Mouse (Mus musculus) layer of hippocampus, postnatal 25 days (tissue): Measurements from ENCODE around the gene Fbxw25. TPM values are rescaled to one million over a fixed set of nuclear protein-coding genes. Genes with fewer than 3 reads are reported as not detected.
"Not testable (repeated sequence)": the region's sequence is repeated elsewhere in the genome, so short reads cannot be mapped to it uniquely, and the experiment has no call there.

Source experiments
- DNase-seq, 2 experiments: peaks; one replicate each; pipeline ENCODE4 v3.0.0; 2022; ENCODE audit warnings: mixed read lengths in 2 of 2, low spot score in 1 of 2; ENCODE audit errors: extremely low spot score in 1 of 2
- total RNA-seq, 2 experiments: library from RNA; stranded (reverse); gene quantifications; 2 replicates each; pipeline ENCODE4 v1.2.3; 2021

Fbxw25 gene
- not detected for total RNA-seq

DNA sequence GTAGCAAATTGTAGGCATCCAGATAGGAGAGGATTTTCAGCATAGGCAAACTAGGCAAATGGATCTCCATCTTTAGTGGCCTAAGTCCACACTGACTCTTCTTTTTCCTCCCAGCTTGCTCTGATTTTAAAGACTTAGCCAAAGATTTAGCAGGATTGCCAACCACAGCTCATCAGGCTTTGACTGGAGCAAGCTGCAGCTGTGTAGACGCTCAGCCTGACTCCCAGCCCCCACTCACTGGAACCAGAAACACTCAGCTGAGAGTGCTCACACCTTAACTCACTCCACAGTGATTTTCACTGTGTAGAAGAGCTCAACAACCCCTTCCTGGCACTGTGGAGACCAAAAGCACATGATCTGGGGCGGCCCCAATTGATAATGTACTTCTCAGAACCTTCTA, at the start of gene Fbxw25:
Gene Fbxw25, minus strand, starts transcription at position 101 of the 400 bp plus-strand sequence.
- not testable (repeated sequence) for DNase-seq

DNA sequence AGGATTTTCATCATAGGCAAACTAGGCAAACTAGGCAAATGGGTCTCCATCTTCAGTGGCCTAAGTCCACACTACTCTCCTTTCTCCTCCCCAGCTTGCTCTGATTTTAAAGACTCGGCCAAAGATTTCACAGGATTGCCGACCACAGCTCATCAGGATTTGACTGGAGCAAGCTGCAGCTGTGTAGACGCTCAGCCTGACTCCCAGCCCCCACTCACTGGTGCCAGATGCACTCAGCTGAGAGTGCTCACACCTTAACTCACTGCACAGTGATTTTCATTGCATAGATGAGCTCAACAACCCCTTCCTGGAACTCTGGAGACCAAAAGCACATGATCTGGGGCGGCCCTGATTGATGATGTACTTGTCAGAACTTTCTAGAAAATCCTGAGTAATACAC, 38.1 kb upstream of the Fbxw25 start, which contains the start of gene Fbxw18:
Gene Fbxw18, minus strand, starts transcription at position 101 of the 400 bp plus-strand sequence.
- not testable (repeated sequence) for DNase-seq

DNA sequence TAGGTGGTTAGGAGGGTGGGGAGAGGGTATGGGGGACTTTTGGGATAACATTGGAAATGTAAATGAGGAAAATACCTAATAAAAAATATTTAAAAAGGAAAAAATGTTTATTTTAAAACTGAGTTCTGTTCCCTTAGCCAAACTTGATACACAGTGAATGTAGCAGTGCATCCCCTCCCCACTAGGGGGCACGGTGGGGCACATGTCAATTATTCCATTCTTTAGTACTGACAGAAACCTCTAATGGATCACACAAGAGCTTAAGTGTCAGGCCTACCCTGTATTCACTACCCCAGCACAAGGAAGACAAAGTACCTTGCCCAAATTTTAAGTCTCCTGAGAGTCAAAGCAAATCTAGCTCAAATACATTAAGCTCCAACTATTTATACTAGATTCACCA, 20.8 kb upstream of the Fbxw25 start:
- peak; percentile 36 to 66 for DNase-seq

DNA sequence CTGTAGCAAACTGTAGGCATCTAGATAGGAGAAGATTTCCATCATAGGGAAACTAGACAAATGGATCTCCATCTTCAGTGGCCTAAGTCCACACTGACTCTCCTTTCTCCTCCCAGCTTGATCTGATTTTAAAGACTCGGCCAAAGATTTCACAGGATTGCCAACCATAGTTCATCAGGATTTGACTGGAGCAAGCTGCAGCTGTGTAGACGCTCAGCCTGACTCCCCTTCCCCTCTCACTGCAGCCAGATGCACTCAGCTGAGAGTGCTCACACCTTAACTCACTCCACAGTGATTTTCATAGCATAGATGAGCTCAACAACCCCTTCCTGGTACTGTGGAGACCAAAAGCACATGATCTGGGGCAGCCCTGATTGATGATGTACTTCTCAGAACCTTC, 38.5 kb downstream of the Fbxw25 start, which contains the start of gene Fbxw24:
Gene Fbxw24, minus strand, starts transcription at position 101 of the 400 bp plus-strand sequence.
- not testable (repeated sequence) for DNase-seq

DNA sequence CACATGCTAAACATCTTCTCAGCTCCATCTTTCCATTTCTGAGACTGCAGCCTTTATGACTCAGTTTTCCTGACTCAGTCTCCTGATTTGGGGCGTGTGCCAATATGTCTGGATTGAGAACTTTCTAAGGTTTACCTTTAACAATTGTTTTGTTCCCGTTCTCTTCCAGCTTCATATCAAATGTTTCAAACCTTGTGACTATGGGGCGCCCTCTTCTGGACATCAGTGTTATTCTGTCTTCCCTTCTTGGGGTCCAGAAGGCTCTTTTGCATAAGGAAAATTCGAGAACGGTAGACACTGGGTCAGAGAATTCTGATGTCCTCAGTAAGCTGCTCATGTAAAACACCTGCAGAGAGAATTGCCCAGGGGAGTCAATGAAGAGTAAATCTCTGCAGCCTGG, 57.6 kb downstream of the Fbxw25 start:
- DNase-seq: peak; percentile 17 to 64

DNA sequence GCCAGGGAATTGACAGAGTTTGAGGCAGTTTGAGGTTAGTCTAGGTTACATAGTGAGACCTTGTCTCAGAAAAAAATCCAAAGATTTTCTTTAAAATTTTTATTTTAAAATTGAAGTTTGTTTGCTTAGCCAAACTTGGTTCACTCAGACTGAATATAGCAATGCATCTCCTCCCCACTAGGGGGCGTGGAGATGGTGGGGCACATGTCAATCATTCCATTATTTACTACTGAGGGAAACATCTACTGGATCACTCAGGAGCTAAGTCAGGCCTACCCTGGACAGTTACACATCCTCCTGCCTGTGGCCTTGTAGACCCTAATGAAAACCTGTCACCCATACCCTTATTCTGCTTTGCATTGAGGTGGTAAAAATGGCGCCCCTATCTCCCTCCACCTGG, 62.3 kb downstream of the Fbxw25 start:
- DNase-seq: not testable (repeated sequence)

DNA sequence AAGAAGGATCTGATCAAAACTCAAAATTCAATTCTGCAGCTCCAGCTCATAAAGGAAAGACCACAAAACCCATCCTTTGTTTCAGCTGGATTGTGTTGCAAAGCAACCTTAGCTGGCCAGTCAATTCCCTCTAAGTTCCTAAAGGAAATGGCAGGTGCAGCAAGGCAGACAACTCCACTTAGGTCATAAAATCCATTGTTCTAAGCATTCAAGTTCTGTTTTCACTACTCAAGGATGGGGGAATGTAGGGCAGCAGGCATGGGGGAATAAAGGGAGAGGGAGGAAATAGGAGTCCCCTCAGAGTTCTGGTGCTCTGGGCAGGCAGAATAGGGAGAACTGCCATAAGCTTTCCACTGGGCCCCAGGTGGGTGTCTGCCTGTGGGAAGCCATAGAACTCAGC, 67.2 kb downstream of the Fbxw25 start:
- no peak for DNase-seq

Other genes with a start within 250 kb of the Fbxw25 start
- gene Fbxw16, start 215.5 kb downstream of the Fbxw25 start, total RNA-seq: not detected
- not detected for gene Fbxw19, start 168.8 kb downstream of the Fbxw25 start, total RNA-seq
- gene Fbxw15, start 96.4 kb downstream of the Fbxw25 start, total RNA-seq: not detected
- gene Fbxw24, start 38.6 kb downstream of the Fbxw25 start, total RNA-seq: not detected
- not detected for gene Fbxw18, start 38.0 kb upstream of the Fbxw25 start, total RNA-seq
- gene Fbxw26, start 81.4 kb upstream of the Fbxw25 start, total RNA-seq: not detected
- gene Fbxw27, start 126.0 kb upstream of the Fbxw25 start, total RNA-seq: not detected
- gene Spink8, start 147.6 kb upstream of the Fbxw25 start, total RNA-seq: 10 to 100 TPM; 65.0 to 68.7 TPM
- 1 to 10 TPM; 8.7 to 9.1 TPM for gene Nme6, start 168.1 kb upstream of the Fbxw25 start, total RNA-seq
- not detected for gene Camp, start 185.0 kb upstream of the Fbxw25 start, total RNA-seq
- 1 to 10 TPM; 4.3 to 5.6 TPM for gene Cdc25a, start 210.9 kb upstream of the Fbxw25 start, total RNA-seq